Mouse (Mus musculus): ENCODE data around the gene Dnajc5g. TPM values are rescaled to one million over a fixed set of nuclear protein-coding genes. Genes with fewer than 3 reads are reported as not detected.

Gene Dnajc5g
- polyA plus RNA-seq, 1 experiment, result not detected

DNA sequence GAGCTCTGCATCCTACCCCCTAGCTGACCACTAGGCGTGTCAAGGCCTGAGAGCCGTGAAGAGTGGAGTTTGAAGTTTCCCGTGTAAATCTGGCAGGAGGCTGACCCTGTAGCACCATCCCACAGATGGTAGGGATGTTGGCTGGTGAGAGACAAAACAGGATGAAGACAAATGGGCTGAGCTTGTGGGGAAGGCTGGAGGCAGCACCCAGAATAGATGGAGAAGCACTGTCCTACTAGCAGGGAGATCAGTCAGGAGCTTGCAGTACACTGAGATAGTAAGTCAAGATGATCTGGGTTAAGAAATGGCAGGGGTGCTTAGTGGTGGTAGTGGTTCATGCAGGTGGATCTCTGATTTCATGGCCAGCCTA is 25.3 kb upstream of the Dnajc5g start:
- 63% methylated on average over 3 of the region's 3 CpGs for WGBS
- H3K27ac ChIP-seq (ENCODE audit: insufficient read depth, low read depth, low read length), result no peak overlapping the region

DNA sequence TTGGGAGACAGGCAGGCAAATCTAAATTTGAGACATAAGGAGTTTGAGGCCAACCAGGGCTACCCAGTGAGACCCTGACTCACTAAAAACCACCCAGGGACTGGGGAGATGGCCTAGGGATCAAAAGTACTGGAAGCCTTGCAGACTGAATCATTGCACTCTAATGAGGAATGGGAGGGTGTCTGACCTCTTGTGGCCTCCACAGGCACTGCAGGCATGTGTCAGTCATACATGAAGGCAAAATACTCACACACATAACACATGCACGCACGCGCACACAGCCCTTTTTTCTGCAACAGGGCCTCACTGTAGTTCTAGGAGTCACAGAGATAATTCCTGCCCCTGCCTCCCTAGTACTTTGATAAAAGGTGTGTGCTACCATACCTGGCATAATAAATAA is 24.7 kb upstream of the Dnajc5g start:
- peak; percentile 47 for DNase-seq
- Histone ChIP-seq H3K27ac (ENCODE audit: insufficient read depth, low read depth, low read length) (no peak overlapping the region), H3K4me1 (ENCODE audit: control insufficient read depth, insufficient read depth, low read length) (no peaks in the 10 kb centered on the region), H3K36me3 (ENCODE audit: control insufficient read depth, insufficient read depth, low read length) (no peaks in the 10 kb centered on the region), H3K27me3 (replicated peaks; ENCODE audit: control insufficient read depth, insufficient read depth, low read length) (no peaks in the 10 kb centered on the region), H3K4me3 (ENCODE audit: insufficient read depth, low read depth, low read length) (no peak overlapping the region)
- 90% methylated on average over 3 of the region's 3 CpGs for WGBS
- TF ChIP-seq POLR2A (IDR thresholded peaks at IDR 0.05; ENCODE audit: low read depth, low read length) (no peak), CTCF (conservative IDR thresholded peaks at IDR 0.05; ENCODE audit: insufficient read depth, insufficient read length, low read depth, low read length) (peak; percentile 77)

More for the DNA sequence above, 25.3 kb upstream of the Dnajc5g start:
- no peaks in the 10 kb centered on the region for H3K4me1 ChIP-seq (ENCODE audit: control insufficient read depth, insufficient read depth, low read length)
- DNase-seq, result no peak
- H3K27me3 ChIP-seq (replicated peaks; ENCODE audit: control insufficient read depth, insufficient read depth, low read length), result no peaks in the 10 kb centered on the region
- H3K36me3 ChIP-seq (ENCODE audit: control insufficient read depth, insufficient read depth, low read length), result no peaks in the 10 kb centered on the region
- H3K4me3 ChIP-seq (ENCODE audit: insufficient read depth, low read depth, low read length), result no peak overlapping the region
- no peak for TF ChIP-seq POLR2A (IDR thresholded peaks at IDR 0.05; ENCODE audit: low read depth, low read length)
- no peak for TF ChIP-seq CTCF (conservative IDR thresholded peaks at IDR 0.05; ENCODE audit: insufficient read depth, insufficient read length, low read depth, low read length)

DNA sequence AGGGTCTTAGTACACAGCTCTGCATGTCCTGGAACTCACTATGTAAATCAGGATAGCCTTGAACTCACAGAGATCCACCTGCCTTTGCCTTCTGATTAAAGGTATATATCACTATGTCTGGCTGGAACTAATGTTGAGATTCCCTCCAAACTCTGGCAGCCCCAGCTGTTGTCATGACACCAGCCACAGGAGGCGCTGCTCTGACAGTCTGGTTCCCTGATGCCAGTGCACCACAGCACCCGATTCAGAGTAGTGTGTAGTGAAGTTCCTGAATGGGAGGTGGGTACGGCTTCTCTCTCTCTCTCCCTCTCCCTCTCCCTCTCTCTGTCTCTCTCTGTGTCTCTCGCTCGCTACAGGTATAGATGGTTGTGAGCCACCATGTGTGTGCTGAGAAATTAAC is 23.7 kb upstream of the Dnajc5g start:
- Histone ChIP-seq H3K36me3 (ENCODE audit: control insufficient read depth, insufficient read depth, low read length) (no peaks in the 10 kb centered on the region), H3K27ac (ENCODE audit: insufficient read depth, low read depth, low read length) (no peak overlapping the region), H3K4me3 (ENCODE audit: insufficient read depth, low read depth, low read length) (no peak overlapping the region), H3K27me3 (replicated peaks; ENCODE audit: control insufficient read depth, insufficient read depth, low read length) (no peaks in the 10 kb centered on the region), H3K4me1 (ENCODE audit: control insufficient read depth, insufficient read depth, low read length) (no peaks in the 10 kb centered on the region)
- 18% methylated on average over 5 of the region's 5 CpGs for WGBS
- DNase-seq, result peak; percentile 64
- TF ChIP-seq POLR2A (IDR thresholded peaks at IDR 0.05; ENCODE audit: low read depth, low read length), result no peak
- peak; percentile 74 for TF ChIP-seq CTCF (conservative IDR thresholded peaks at IDR 0.05; ENCODE audit: insufficient read depth, insufficient read length, low read depth, low read length)

DNA sequence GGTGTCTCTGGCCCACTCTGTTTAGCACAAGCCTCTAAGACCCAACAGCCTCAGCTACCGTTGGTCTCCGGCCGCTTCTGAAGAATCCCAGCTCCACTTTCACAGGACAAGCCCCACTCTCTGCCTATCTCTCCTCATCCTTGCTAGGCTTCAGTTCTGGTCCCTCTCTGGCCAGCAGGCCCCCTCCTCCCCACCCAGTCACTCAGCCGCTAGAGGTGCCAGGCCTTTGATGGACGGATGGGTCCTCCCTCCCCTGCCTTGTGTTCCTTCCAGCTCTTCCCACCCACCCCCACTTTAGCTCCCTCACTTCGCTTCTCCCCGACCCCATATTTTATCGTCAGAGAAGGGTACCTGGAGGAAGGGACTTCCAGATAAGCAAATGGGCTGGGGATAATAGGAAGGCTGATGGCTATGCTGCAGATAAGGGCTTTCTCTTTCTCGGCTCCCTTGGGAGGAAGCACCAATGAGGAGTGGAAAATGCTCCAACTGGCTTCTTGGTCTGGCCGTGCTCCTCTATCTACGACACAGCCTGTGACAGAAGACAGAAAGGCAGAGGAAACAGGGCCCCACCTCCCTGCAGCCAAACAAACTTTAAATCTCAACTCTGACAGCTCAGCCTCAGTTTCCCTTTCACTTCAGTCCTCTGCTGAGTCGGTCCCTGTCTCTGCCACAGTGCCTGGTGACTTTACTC is 23.0 kb upstream of the Dnajc5g start:
- Histone ChIP-seq H3K27ac (ENCODE audit: insufficient read depth, low read depth, low read length) (no peak overlapping the region), H3K4me1 (ENCODE audit: control insufficient read depth, insufficient read depth, low read length) (no peaks in the 10 kb centered on the region), H3K36me3 (ENCODE audit: control insufficient read depth, insufficient read depth, low read length) (no peaks in the 10 kb centered on the region), H3K27me3 (replicated peaks; ENCODE audit: control insufficient read depth, insufficient read depth, low read length) (no peaks in the 10 kb centered on the region), H3K4me3 (ENCODE audit: insufficient read depth, low read depth, low read length) (no peak overlapping the region)
- WGBS, result 24% methylated on average over 12 of the region's 12 CpGs
- TF ChIP-seq CTCF (conservative IDR thresholded peaks at IDR 0.05; ENCODE audit: insufficient read depth, insufficient read length, low read depth, low read length) (no peak), POLR2A (IDR thresholded peaks at IDR 0.05; ENCODE audit: low read depth, low read length) (no peak)
- peak; percentile 71 for DNase-seq

DNA sequence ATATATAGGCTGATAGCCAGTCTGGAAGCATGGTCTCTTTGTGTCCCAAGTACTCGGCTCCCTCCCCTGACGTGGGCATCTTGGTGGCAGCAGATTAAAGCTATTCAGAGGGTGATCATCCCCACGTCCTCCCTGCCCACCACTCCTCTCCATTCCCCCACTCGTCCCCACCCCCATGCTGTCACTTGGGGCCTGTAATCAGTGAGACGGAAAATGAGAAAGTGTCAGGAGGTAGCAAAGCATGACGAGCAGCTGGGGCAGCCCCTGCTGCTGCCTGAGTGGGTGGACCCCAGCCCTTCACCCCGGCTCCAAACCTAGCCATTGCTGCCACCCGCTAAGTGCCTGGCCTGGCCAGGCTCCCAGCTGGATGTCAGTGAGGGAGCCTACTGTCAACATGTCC is 22.1 kb upstream of the Dnajc5g start:
- TF ChIP-seq POLR2A (IDR thresholded peaks at IDR 0.05; ENCODE audit: low read depth, low read length) (no peak), CTCF (conservative IDR thresholded peaks at IDR 0.05; ENCODE audit: insufficient read depth, insufficient read length, low read depth, low read length) (no peak)
- Histone ChIP-seq H3K4me1 (ENCODE audit: control insufficient read depth, insufficient read depth, low read length) (no peaks in the 10 kb centered on the region), H3K36me3 (ENCODE audit: control insufficient read depth, insufficient read depth, low read length) (no peaks in the 10 kb centered on the region), H3K27ac (ENCODE audit: insufficient read depth, low read depth, low read length) (no peak overlapping the region), H3K4me3 (ENCODE audit: insufficient read depth, low read depth, low read length) (no peak overlapping the region), H3K27me3 (replicated peaks; ENCODE audit: control insufficient read depth, insufficient read depth, low read length) (no peaks in the 10 kb centered on the region)
- WGBS, result 22% methylated on average over 8 of the region's 8 CpGs
- no peak for DNase-seq

DNA sequence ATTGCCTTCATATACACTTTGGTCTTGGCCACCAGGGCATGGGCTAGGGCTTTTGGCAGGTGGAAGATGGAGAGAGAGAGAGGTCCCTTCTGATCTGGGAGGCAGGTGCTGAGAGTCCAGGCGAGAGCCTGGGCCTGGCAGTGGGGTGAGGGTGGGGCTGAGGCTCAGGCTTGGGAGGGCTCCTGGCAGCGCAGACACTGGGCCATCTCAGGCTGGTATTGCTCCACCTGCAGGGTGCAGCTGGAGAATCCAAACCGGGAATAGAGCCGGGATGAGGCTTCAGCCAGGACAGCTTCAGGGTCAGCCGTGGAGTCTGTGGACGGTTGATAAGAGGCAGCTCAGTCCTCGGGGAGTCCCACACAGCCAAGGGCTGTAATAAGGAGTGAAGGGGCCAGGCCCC is 19.5 kb upstream of the Dnajc5g start:
- no peak for DNase-seq
- WGBS, result 54% methylated on average over 7 of the region's 7 CpGs
- no peaks in the 10 kb centered on the region for H3K4me1 ChIP-seq (ENCODE audit: control insufficient read depth, insufficient read depth, low read length)
- H3K27ac ChIP-seq (ENCODE audit: insufficient read depth, low read depth, low read length), result no peak overlapping the region
- no peaks in the 10 kb centered on the region for H3K27me3 ChIP-seq (replicated peaks; ENCODE audit: control insufficient read depth, insufficient read depth, low read length)
- H3K4me3 ChIP-seq (ENCODE audit: insufficient read depth, low read depth, low read length), result no peak overlapping the region
- H3K36me3 ChIP-seq (ENCODE audit: control insufficient read depth, insufficient read depth, low read length), result no peaks in the 10 kb centered on the region
- TF ChIP-seq CTCF (conservative IDR thresholded peaks at IDR 0.05; ENCODE audit: insufficient read depth, insufficient read length, low read depth, low read length), result no peak
- no peak for TF ChIP-seq POLR2A (IDR thresholded peaks at IDR 0.05; ENCODE audit: low read depth, low read length)

DNA sequence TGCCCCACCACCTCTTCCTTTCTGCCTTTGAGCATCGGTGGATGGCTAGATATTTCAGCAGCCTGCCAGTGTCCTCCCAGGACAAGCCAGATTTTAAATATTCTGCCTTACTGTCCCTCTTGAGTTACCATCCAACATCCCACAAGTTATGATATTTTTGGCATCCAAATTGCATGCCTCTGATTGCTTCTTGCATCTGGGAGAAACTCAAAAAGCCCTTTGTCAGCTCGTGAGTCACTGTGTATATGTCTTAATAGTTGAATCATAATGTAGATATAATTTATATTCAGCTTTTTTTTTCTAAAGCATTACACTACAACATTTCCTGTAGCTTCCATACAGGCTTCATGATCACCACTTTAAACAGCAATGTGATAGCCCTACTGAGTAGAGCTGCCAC is 19.0 kb upstream of the Dnajc5g start:
- Histone ChIP-seq H3K36me3 (ENCODE audit: control insufficient read depth, insufficient read depth, low read length) (no peaks in the 10 kb centered on the region), H3K27ac (ENCODE audit: insufficient read depth, low read depth, low read length) (no peak overlapping the region), H3K4me1 (ENCODE audit: control insufficient read depth, insufficient read depth, low read length) (no peaks in the 10 kb centered on the region), H3K4me3 (ENCODE audit: insufficient read depth, low read depth, low read length) (no peak overlapping the region), H3K27me3 (replicated peaks; ENCODE audit: control insufficient read depth, insufficient read depth, low read length) (no peaks in the 10 kb centered on the region)
- DNase-seq, result no peak
- TF ChIP-seq POLR2A (IDR thresholded peaks at IDR 0.05; ENCODE audit: low read depth, low read length) (no peak), CTCF (conservative IDR thresholded peaks at IDR 0.05; ENCODE audit: insufficient read depth, insufficient read length, low read depth, low read length) (no peak)
- 75% methylated on average over 2 of the region's 2 CpGs for WGBS
